Mouse (Mus musculus) urinary bladder, adult 18-20 months (tissue): Measurements from ENCODE around the gene Sema4d.
A peak's percentile ranks its signal among the peaks of the same experiment; 100 is the strongest.

Source experiments
- DNase-seq, 2 experiments: peaks; one replicate each; pipeline ENCODE4 v3.0.0; 2022; ENCODE audit warnings: low spot score in 2 of 2, mixed read lengths in 2 of 2

The Sema4d gene

DNA sequence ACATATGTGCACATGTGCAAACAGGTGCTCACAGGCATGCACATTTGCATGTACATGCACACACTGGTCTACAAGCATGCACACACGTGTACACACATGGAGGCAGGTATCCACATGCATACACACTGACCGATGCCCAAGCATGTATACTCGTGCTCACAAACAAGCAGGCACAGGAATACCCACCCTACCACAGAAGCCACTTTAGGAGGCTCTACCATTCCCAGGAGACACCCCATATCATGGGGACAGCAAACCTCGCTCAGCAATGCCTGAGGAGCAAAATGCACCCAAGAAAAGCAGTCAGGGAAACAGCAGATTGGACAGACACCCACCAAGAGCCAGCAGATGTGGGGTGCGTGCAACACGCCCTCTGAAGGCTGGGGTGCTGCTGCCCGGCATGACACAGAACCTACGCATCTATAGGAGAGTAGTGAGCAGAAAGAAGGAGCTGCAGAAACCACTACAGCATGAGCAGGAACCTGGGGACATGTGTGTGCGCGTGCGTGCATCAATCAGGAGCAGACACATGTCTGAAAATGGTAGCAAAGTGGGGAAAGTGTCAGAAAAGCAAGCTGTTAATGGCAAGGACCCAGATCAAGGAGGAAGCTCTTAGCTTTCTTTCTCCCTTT is 15.1 kb downstream of the Sema4d start:
- DNase-seq = no peak

DNA sequence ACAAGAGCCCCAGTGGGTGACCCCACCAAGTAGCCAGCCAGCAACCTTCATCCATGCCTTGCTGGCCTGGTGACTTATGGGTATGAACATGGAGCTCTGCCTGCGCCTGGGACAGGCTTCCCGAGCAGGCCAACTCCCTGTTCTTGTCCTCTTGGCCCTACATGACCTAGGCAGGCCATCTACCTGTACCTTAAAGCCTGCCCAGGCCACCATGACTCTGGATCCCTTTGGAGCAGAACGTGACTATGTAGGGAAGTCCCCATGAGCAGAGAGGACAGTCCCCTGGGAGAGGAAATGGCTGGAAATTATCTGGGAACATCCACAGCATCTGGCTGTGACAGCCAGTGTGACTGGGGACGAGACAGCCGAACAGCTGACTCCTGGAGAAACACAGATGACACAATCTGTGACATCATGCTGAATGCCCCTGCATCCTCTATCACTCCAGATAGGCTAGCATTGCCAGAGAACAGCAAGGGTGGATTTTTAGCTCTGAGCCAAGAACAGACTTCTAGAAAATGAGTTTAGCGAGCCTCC is 15.7 kb downstream of the Sema4d start:
- DNase-seq = no peak

DNA sequence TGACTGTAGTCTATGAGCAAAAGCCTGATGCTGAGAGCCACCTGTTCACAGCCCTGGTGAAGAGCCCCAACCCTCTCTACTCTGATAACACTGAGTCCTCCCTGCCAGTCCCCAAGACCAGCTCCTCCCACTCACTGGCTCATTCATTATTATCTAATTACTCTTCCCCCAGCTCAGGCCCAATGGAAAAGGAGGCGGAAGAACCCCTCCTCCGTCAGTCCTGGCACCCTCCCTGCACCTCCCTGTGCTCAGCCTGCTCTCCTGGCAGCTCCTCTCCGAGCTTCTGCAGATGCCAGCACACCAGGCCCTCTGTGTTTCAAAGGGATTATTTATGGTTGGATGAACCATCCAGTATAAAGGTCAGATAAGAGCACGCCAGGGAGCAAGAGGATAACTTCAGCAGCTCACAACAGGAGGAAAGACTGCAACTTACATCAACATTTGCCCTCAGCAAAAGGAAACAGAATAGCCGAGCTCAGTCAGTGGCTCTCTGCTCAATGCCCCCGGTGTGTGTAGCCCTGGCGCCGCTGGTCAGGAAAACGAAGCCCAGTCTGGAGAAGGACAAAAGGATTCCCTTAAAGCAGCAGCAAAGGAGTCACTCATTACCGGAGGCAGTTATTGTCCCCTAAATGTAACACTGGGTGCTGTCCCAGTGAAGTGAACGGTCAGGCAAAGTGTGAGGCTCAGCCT is 16.4 kb downstream of the Sema4d start:
- peak in 1 of 2 experiments; percentile 39 for DNase-seq

DNA sequence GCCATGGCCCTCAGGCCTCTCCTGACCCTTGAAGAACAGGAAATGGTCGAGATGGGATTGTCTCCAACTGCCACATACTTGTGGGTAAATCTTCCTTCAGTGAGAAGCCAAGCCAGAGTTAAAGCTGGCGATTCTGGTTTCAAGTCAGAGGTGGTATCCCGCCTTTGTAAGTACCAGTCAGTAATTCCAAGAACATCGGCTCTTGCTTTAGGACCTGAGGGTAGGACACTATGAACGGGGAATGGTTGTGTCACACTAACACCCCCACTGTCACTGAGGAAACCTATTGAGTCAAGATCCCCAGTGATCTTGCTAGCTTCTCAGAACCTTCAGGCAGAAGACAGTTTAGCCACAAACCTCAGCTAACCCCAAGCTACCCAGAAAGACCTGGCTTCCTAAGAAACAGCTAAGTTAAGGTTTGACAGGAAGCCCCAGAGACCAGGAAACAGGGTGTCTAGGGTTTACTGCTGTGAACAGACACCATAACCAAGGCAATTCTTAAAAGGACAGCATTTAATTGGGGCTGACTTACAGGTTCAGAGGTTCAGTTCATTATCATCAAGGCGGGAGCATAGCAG is 17.3 kb downstream of the Sema4d start:
- no peak for DNase-seq

DNA sequence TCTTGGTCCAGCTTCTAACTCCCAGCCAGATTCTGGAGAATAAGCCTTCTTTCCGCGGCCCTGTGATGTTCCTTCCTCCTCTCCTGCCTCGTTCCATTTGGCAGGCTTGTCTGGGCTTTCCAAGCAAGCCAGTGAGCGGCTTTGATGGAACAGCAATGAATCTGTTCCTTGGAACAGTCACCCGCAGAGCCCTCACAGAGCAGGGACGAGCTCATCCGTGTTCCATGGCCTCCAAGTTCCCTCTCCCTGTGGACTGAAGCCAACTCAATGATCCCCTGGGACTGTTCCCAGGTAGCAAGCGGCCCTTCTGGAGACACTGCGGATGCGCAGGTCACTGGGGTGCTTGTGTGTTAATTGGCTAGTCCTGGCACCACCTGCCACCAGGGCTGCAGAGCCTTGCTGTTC is 21.7 kb downstream of the Sema4d start:
- no peak for DNase-seq

DNA sequence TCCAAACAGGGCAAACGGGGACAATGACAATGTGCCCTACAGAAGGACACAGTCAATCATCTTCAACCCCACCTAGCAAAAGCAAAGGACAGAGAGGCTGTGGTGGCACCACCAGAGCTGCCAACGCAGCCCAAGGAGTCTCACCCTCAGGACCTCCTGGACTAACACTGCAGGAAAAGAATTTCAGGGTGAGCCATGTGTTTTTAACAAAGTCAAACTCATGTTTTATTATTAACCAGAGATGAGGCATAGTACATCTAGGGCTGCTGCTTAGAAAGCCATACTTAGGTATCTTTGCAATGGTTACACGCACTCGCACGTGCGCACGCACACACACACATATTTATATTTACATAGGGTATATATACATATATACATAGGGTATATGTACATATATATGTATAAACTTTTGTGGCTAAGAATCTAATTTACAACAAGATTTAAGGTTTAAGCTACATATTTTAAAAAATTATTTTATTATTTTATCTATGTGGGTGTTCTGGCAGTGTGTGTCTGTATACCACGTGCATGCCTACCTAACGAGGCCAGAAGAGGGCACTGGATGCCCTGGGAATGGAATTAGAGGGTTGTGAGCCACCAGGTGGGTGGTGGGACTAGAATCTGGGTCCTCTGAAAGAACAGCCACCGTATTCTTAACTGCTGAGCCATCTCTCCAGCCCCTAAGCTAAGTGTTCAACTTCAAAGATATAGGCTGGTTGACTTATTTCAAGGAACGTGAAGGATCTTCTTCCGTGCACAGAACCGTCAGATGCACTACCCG is 22.7 kb downstream of the Sema4d start:
- no peak for DNase-seq

DNA sequence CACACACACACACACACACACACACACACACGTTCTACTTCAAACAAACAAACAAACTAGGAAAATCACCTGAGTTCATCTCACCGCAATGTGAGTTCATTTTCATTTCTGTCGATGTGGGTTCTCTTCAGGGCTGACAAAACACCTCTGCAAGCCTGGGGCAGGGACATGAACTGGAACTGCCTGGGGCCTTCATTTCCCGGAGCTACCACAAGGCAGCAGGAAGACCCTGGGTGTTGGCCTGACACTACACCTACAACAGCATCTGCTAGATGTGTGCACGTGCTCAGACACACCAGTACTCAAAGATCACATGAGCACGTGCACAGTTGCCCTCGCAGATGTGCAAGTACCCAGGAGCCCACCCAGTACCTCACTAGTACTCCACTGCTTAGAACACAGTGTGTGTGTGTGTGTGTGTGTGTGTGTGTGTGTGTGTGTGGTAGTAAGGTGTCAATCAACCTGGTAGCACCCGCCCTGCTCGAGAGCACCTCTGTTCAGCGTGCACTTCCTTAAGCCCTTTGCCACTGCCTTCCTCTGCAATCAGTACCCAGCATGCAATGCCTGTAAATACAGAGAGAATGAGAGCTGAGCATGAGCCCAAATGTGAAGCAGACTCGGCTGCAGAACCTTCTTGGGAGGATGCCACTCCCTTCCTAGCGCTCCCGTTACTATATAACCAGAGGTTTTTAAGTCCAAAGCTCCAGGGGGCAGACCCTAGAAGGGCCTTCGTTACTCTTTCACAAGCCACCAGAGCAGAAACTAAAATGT is 25.4 kb downstream of the Sema4d start:
- DNase-seq = no peak

DNA sequence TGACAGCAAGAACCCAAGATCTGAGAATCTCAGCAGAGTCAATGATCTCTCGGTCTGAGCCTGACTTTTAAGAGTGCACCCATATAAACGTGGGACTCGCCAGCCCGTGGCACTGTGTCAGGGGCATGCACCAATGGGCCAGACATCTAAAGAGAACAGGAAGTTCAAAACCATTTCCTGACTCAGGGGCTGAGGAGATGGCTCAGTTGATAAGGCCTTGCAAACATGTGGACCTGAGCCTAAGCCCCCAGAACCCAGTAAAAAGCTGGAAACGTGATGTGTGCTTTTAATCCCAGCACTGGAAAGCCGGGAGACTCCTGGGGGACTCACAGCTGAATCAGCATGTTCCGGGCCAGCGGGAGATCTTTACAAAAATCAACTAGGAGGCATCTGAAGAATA is 26.0 kb downstream of the Sema4d start:
- no peak for DNase-seq

DNA sequence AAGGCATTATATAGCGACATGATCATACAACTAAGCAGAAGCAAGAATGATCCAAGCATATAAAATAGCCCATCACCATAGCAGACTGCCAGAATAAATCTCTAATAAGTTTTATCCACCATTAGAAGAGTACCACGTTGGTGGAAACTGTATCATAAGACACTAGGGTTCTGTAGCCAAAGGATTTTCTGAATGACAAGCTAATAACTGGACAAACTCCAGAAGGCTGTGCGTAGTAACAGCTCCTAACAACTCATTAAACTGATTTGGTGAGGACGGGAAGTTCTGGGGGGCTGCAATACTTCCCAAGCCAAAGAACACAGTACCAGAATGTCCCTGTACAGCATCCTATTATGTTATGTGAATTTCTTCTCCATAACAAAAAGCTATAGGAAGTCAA is 26.8 kb downstream of the Sema4d start:
- DNase-seq = no peak

DNA sequence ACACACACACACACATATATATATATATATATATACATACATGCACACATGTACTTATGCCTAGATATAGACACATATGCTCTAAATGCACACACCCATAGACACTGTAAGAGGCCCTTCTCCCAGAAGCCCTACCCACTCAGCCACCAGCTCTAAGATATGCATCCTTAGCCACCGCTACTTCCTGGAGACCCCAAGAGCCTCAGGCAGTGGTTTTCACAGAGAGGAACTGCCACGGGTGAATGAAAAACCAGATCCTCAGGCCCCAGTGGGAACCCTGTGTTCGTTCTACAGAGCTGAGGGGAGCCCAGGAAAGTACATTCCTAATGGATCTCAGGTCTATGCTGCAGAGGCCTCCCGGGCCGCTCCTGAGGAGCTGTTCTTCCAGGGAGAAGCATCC is 28.2 kb downstream of the Sema4d start:
- no peak for DNase-seq

DNA sequence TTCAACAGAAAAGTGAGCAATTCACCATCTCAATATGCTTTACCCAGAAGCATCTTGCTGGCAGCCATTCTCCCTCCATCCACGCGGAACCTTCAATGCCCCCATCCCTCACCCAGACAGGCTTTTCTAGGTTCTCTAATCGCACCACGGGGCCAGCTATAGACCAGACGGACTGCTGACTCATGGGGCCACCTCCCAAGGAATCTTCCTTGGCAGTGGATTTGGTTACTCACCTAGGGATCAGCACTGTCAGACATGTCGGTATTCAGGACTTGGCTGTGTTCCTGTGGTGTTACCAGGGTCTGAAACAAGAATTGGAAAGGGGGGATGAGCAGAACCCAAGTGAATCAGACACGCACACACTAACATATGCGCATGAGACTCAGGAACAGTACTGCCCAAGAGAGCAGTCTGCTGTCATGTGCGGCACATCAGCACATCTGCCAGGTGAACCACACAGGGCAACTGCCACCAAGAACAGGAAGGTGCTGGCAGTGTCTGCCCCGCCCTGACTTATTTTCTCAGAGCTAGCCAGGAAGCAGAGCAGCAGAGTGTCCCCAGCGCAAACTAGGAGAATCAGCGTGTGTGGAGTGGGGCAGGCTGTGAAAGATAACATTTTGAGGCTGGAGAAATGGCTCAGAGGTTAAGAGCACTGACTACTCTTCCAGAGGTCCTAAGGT is 30.4 kb downstream of the Sema4d start:
- no peak for DNase-seq

DNA sequence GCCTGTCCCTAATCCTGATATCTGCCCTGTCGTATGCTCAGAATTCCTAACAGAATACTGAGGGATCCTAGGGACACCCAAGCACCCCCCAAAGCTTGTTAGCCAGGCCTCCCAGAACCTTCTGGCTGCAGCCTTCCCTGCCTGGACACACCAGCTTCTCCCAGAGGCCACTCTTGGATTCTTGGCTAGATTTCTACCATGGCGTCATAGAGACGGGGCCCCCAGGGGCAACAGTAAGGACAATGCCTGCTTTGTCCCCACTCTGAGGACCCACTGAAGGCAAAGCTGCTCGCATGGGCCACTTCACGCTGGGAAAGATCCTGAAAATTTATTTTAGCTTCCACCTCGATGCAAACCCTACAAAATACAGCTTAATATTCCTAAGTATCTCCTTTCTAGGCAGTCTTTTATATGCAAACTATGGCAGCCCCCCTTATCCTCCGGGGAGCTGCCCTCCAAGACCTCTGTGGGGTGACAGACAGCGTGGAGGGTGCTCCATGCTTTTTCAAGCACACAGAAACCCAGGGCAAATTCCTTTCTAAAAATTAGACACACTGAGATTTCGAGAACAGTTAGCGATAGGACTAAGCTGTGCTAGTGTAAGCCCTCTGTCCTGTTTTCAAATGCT is 32.2 kb downstream of the Sema4d start:
- DNase-seq = no peak

DNA sequence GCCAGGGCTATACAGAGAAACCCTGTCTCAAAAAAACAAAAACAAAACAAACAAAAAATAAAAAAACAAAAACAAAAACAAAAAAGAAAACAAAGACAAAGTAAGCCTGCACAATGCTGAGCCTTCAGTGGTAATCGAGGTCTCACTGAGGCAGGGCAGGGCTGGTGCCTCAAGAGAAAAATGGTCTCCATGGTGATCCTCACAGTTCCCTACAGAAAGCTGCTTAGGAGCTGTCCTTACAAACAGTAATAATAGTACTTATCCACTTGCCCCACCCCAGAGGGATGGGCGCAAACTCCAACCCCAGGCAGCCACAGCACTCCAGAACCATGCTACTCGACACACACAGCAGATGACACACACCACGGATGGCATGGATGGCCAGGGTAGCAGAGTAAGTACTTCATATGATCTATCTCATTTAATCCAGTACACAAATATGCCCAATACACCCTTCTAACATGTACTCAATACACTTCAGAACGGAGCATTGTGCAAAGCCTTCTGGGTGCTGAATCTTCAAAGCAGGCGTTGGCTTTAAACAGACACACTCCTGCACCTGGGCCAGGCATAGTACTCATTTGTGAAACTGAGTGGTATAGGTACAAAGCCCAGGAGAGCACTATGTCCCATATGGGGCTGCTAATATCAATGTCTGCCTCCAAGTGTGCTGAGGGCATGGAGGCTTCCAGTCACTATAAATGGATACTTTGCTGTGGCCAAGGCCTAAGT is 34.1 kb downstream of the Sema4d start:
- no peak for DNase-seq

DNA sequence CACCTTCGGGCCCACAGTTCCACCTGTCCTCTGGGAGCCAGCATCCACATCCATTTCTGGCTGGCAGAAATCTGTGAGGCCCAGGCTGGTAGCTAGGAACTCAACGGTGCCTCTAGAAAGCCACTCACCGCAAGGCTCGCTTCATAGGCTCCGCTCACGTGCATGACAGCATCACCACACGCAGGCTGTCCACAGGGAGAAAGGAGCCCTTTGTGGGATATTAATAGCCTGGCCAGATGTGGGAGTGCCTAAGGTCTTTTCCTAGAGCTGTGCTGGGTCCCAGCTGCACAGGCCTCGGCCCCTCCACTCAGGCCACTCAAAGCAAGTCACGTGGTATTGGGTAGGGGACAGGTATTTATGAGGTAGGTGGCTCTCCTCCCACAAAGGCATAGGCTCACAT is 35.1 kb downstream of the Sema4d start:
- no peak for DNase-seq

DNA sequence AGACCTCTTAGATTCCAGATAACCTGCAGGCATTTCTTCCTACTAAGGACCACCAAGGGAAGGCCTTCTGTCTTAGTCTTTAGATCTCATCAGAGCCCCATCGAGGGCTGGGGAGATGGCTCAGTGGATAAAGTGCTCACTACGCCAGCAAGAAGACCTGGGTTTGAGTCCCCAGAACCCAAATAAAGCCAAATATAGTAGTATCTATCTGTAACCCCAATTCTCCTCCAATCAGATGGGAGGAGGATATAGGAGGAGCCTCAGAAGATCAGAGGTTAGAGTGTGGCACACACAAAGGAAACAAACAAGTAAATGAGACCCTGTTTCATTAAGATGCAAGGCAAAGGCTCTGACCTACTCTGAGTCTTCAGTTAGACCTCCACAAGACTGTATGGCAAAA is 36.4 kb downstream of the Sema4d start:
- DNase-seq = no peak

DNA sequence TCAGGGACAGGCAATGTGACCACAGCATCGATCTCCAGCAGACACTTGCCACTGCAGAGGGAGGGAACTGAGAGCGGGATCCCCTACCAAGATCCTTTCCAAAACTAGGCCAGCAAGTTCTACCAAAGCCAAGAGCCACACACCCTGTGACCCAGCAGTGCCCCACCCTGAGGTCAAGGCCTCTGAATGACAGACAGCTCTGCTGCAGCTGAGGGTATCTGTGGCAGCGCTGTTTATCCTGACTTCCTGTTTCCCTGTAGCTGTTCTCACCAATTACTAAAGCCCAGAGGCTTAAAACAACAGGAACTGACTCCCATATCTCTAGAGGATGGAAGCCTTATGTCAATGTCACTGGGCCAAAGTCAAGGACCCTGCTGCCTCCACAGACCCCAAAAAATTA is 37.0 kb downstream of the Sema4d start:
- DNase-seq = peak in 1 of 2 experiments; percentile 20

DNA sequence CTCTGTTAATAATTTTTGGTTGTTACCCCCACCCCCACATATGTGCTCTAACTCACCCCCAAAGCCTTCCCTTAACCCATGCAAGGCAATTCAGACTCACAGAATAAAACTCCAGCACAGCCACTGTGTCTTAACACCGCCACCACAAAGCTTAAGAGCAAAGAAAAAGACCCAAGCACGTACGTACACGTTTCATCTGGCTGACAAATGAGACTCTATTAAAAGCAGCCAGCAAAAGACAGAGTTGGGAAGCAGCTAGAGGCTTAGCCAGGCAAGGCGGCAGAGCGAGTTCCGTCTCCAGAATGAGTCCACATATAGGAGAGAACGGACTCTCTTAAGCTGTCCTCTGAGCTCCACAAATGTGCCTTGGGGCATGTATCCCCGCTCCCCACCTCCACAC is 37.5 kb downstream of the Sema4d start:
- DNase-seq = no peak

DNA sequence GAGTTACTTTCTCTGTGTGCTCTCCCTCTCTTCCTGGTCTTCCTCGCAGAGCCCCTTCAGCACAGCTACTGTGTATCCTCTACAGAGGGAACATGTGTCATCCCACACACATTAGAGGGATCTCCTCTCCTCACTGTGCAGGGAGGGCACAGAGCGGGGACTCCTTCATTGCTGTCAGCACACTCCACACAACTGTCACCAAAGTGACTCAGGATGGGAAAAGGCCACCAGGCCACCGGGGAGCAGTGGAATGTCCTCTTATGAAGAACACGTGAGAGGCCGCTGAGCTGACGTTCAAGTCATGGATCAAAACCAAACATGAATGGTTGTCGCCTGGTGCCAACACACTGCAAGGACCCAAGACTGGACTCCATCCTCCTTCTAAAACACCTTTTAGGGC is 38.0 kb downstream of the Sema4d start:
- DNase-seq = no peak

DNA sequence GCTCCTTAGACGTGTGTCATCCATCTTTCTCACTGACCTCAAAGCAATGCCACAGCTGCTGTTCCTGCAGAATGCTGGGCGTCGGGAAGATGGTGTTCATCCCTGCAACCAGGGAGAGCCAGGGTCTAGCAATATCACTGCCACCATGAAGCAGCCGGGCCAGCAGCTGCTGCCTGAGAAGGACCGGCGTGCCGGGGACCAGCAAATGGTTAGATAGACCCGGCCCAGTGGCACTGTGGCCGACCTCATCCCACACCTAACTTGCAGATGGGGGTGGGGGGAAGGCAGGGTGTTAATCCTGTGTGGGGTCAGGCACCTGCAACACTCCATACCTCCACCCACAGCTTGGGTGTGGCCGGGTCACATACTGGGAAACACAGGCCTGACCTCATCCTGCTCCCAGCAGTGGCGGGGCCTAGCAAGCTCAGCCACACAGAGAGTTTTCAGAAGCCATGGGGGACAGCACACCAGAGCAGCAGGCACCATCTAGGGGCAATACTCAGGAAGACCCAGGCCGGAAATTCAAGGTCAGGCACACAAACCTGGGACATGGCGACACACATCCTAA is 38.9 kb downstream of the Sema4d start:
- DNase-seq = no peak
